Mouse (Mus musculus): ENCODE data around the gene Rftn1.

- TF ChIP-seq CTCF (IDR thresholded peaks at IDR 0.05; ENCODE audit: borderline replicate concordance, control insufficient read depth, extremely low read depth, insufficient read depth, low read length, poor library complexity) (no peak), POLR2A (IDR thresholded peaks at IDR 0.05; ENCODE audit: control insufficient read depth, extremely low read depth, insufficient read depth, low read length, poor library complexity) (no peak)
Measured at GRCm38 (mm10) chr17:50127045-50127813, 63.2 kb downstream of the Rftn1 start.

Data from thymus, adult 2 months (tissue).